Comparison of ENCODE assay signal across 9 mouse cellular contexts in the genomic region with DNA sequence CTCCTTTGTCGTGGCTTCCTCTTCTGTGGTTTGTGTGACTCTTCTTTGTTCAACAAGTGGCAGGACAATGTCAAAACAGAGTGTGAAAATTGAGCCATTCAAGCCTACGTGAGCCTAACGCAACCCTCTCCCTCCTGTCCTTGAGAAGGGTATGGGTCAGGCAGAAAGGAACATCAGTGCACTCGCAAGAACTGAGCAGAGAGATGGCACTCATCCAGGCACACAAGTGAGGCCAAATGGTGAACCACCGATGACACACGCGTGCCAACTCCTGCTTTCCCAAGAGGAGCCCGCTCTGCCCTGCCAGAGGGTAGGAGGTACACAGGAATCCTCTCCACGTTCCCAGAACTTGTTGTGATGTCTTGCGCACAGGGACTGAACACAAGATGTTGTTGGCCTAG. TPM values are rescaled to one million over a fixed set of nuclear protein-coding genes. Genes with fewer than 3 reads are reported as not detected.
DNase-seq lines count a peak whose midpoint lies in the region; ATAC-seq and TF ChIP-seq lines count a peak whose summit lies in the region.
"Had no signal": no experiment of that assay in that cellular context is flagged by ENCODE, and none has a peak within 500 bp of the region (broad histone marks: within the 10 kb centered on the region; RNA-seq: fewer than 3 reads in every experiment).

No protein-coding gene starts in this region.

- no peak overlapping the region for H3K4me2 ChIP-seq in embryonic facial prominence, embryonic 15.5 days (replicated peaks)
- H3K4me2 ChIP-seq in lung, postnatal 0 days (replicated peaks; ENCODE audit: low read depth, low read length): no peak overlapping the region
- H3K4me2 ChIP-seq in midbrain, embryonic 11.5 days: no peak overlapping the region
- H3K4me2 ChIP-seq: heart, embryonic 13.5 days had no signal

- no peak for TF ChIP-seq POLR2A in kidney, adult 2 months (IDR thresholded peaks at IDR 0.05; ENCODE audit: low read depth, low read length)

- no peak overlapping the region for H3K27ac ChIP-seq in kidney, adult 2 months (ENCODE audit: insufficient read depth, low read depth, low read length)
- peak overlapping the region; percentile 34; the same call in 1 of the 2 replicates for H3K27ac ChIP-seq in embryonic facial prominence, embryonic 15.5 days (replicated peaks)
- no peak overlapping the region for H3K27ac ChIP-seq in lung, postnatal 0 days (ENCODE audit: low read length)
- no peak overlapping the region for H3K27ac ChIP-seq in midbrain, embryonic 11.5 days (ENCODE audit: low read depth, low read length)
- H3K27ac ChIP-seq: heart, embryonic 13.5 days had no signal

- peak; percentile 71 for DNase-seq in kidney, adult 2 months
- no peak for DNase-seq in kidney, postnatal 14 days
- peak; percentile 95 for DNase-seq in adrenal gland, adult 8-10 months
- peak; percentile 44 for DNase-seq in lung, postnatal 0 days (ENCODE audit: low spot score)
- no peak for DNase-seq in thymus, postnatal 14 days
- DNase-seq in midbrain, embryonic 11.5 days (ENCODE audit: low spot score, missing footprints): no peak
- DNase-seq in left cerebral cortex, adult 11 months (ENCODE audit: low spot score): no peak

- peaks cover 4% of the 10 kb centered on the region; the same call in 1 of the 2 replicates for H3K4me1 ChIP-seq in kidney, adult 2 months (ENCODE audit: control insufficient read depth, insufficient read depth, low read length)
- H3K4me1 ChIP-seq in embryonic facial prominence, embryonic 15.5 days: peaks cover 22% of the 10 kb centered on the region; the same call in 1 of the 2 replicates
- H3K4me1 ChIP-seq in lung, postnatal 0 days (ENCODE audit: insufficient read depth, low read depth, low read length): peaks cover 1% of the 10 kb centered on the region; the same call in 1 of the 2 replicates
- H3K4me1 ChIP-seq in midbrain, embryonic 11.5 days (ENCODE audit: control insufficient read depth, insufficient read depth, low read length): no peaks in the 10 kb centered on the region

- no peaks in the 10 kb centered on the region for H3K36me3 ChIP-seq in kidney, adult 2 months (ENCODE audit: control insufficient read depth, insufficient read depth, low read length)
- H3K36me3 ChIP-seq in embryonic facial prominence, embryonic 15.5 days: no peaks in the 10 kb centered on the region
- H3K36me3 ChIP-seq in lung, postnatal 0 days (ENCODE audit: insufficient read depth, low read length): no peaks in the 10 kb centered on the region
- no peaks in the 10 kb centered on the region for H3K36me3 ChIP-seq in midbrain, embryonic 11.5 days (ENCODE audit: control insufficient read depth, insufficient read depth, low read length)
- H3K36me3 ChIP-seq: heart, embryonic 13.5 days had no signal

- WGBS in kidney, adult 2 months: 76% methylated on average over 10 of the region's 10 CpGs
- 45% methylated on average over 10 of the region's 10 CpGs for WGBS in embryonic facial prominence, embryonic 15.5 days
- 69% methylated on average over 10 of the region's 10 CpGs for WGBS in lung, postnatal 0 days
- WGBS in midbrain, embryonic 11.5 days: 75% methylated on average over 10 of the region's 10 CpGs

- no peak for TF ChIP-seq EP300 in lung, postnatal 0 days (IDR thresholded peaks at IDR 0.05)

- H3K4me3 ChIP-seq in kidney, adult 2 months (ENCODE audit: insufficient read depth, low read depth, low read length): no peak overlapping the region
- no peak overlapping the region for H3K4me3 ChIP-seq in embryonic facial prominence, embryonic 15.5 days (replicated peaks)
- no peak overlapping the region for H3K4me3 ChIP-seq in lung, postnatal 0 days (ENCODE audit: low read depth, low read length)
- H3K4me3 ChIP-seq in midbrain, embryonic 11.5 days (ENCODE audit: low read depth, low read length): no peak overlapping the region
- H3K4me3 ChIP-seq: heart, embryonic 13.5 days had no signal

- H3K9ac ChIP-seq in embryonic facial prominence, embryonic 15.5 days: no peak overlapping the region
- H3K9ac ChIP-seq in lung, postnatal 0 days (replicated peaks; ENCODE audit: low read depth): no peak overlapping the region
- H3K9ac ChIP-seq in midbrain, embryonic 11.5 days (ENCODE audit: low read length): no peak overlapping the region
- H3K9ac ChIP-seq: heart, embryonic 13.5 days had no signal

- H3K27me3 ChIP-seq in kidney, adult 2 months (replicated peaks; ENCODE audit: control insufficient read depth, insufficient read depth, low read length): no peaks in the 10 kb centered on the region
- no peaks in the 10 kb centered on the region for H3K27me3 ChIP-seq in embryonic facial prominence, embryonic 15.5 days
- no peaks in the 10 kb centered on the region for H3K27me3 ChIP-seq in lung, postnatal 0 days (replicated peaks; ENCODE audit: insufficient read depth, low read length)
- H3K27me3 ChIP-seq in midbrain, embryonic 11.5 days (ENCODE audit: control insufficient read depth, insufficient read depth, low read length): no peaks in the 10 kb centered on the region
- H3K27me3 ChIP-seq: heart, embryonic 13.5 days had no signal

- no peaks in the 10 kb centered on the region for H3K9me3 ChIP-seq in embryonic facial prominence, embryonic 15.5 days (replicated peaks)
- H3K9me3 ChIP-seq in lung, postnatal 0 days (ENCODE audit: low read length): no peaks in the 10 kb centered on the region
- no peaks in the 10 kb centered on the region for H3K9me3 ChIP-seq in midbrain, embryonic 11.5 days (ENCODE audit: control insufficient read depth, low read length)
- H3K9me3 ChIP-seq: heart, embryonic 13.5 days had no signal

- ATAC-seq in embryonic facial prominence, embryonic 15.5 days (ENCODE audit: insufficient number of reproducible peaks, low FRiP score, low TSS enrichment, low read depth): peak; percentile 51; the same call in 1 of the 2 replicates
- ATAC-seq in lung, postnatal 0 days: peak; percentile 25
- no peak for ATAC-seq in midbrain, embryonic 11.5 days (ENCODE audit: low FRiP score)

- no peak for TF ChIP-seq CTCF in kidney, adult 2 months (conservative IDR thresholded peaks at IDR 0.05; ENCODE audit: insufficient read depth, insufficient read length, low read depth, low read length)
- no peak for TF ChIP-seq CTCF in lung, postnatal 0 days (IDR thresholded peaks at IDR 0.05)

RNA-seq across cellular contexts. Expression of a gene that starts 50.2 kb away (rescaled TPM):
- polyA plus RNA-seq in kidney, adult 2 months (2012; rRNA removed): 10.4 and 12.4 TPM in 2 replicates
- total RNA-seq in adrenal gland, adult 8-10 months (2022): 10 to 100 TPM; 62.8 to 84.2 (median 72.6) TPM
- 2.0 and 2.2 TPM in 2 replicates for polyA plus RNA-seq in embryonic facial prominence, embryonic 15.5 days (2015; fragmentation: Nextera tagmentation; extraction: Ambion mirVana)
- polyA plus RNA-seq in lung, postnatal 0 days (2015; fragmentation: Nextera tagmentation; extraction: Ambion mirVana): 2.9 and 3.1 TPM in 2 replicates
- 1.2 and 1.3 TPM in 2 replicates for polyA plus RNA-seq in midbrain, embryonic 11.5 days (2014; fragmentation: Nextera tagmentation; extraction: Ambion mirVana)

Comparison
In these comparisons a context has a peak if more than half of its experiments do, and no peak if none do; other contexts are left out.
1. DNase-seq: peak in kidney, adult 2 months (single experiment), adrenal gland, adult 8-10 months (single experiment) and lung, postnatal 0 days (single experiment); none in kidney, postnatal 14 days (single experiment), thymus, postnatal 14 days (single experiment), midbrain, embryonic 11.5 days (single experiment) and left cerebral cortex, adult 11 months (single experiment).